In the genomic region with DNA sequence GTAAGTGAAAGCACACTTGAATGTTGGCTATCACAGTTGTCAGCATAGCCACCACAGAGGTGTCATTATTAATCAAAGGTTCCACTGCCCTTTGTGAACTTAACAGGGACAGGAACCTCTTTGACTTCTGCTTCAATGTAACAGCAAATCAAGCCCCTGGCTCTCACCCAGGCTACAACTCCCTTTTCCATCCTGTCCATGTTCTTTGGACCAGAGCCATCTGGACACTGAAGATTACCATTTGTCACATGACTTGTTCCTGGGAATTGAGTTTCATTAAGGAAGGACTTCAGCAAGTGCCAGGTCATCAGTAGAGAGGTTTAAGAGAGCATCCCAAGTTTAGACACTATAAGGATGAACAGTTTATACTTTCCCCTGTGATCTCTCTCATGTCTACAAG, we compare ENCODE assay signal across 11 mouse cellular contexts. TPM values are rescaled to one million over a fixed set of nuclear protein-coding genes. Genes with fewer than 3 reads are reported as not detected.
A peak's percentile ranks its signal among the peaks of the same experiment; 100 is the strongest.
DNase-seq lines count a peak whose midpoint lies in the region; ATAC-seq lines count a peak whose summit lies in the region.
"Had no signal": no experiment of that assay in that cellular context is flagged by ENCODE, and none has a peak within 500 bp of the region (broad histone marks: within the 10 kb centered on the region; RNA-seq: fewer than 3 reads in every experiment).

No protein-coding gene starts in this region.

- no peak overlapping the region for H3K4me3 ChIP-seq in heart, embryonic 11.5 days (ENCODE audit: low read depth, low read length)
- H3K4me3 ChIP-seq in forebrain, embryonic 16.5 days (replicated peaks; ENCODE audit: low read length): no peak overlapping the region
- H3K4me3 ChIP-seq: forebrain, embryonic 15.5 days had no signal

- H3K4me1 ChIP-seq in heart, embryonic 11.5 days (ENCODE audit: control insufficient read depth, insufficient read depth, low read length): peaks cover 17% of the 10 kb centered on the region
- no peaks in the 10 kb centered on the region for H3K4me1 ChIP-seq in forebrain, embryonic 16.5 days (replicated peaks; ENCODE audit: control insufficient read depth, insufficient read depth, low read length)
- H3K4me1 ChIP-seq: forebrain, embryonic 15.5 days had no signal

- no peaks in the 10 kb centered on the region for H3K36me3 ChIP-seq in heart, embryonic 11.5 days (ENCODE audit: control insufficient read depth, insufficient read depth, low read length)
- no peaks in the 10 kb centered on the region for H3K36me3 ChIP-seq in forebrain, embryonic 16.5 days (ENCODE audit: control insufficient read depth, insufficient read depth)
- H3K36me3 ChIP-seq: forebrain, embryonic 15.5 days had no signal

- H3K27me3 ChIP-seq in heart, embryonic 11.5 days (ENCODE audit: control insufficient read depth, insufficient read depth, low read length): no peaks in the 10 kb centered on the region
- H3K27me3 ChIP-seq in forebrain, embryonic 16.5 days (replicated peaks; ENCODE audit: control insufficient read depth, insufficient read depth, low read length): no peaks in the 10 kb centered on the region
- H3K27me3 ChIP-seq: forebrain, embryonic 15.5 days had no signal

- H3K9ac ChIP-seq in heart, embryonic 11.5 days (ENCODE audit: low read depth, low read length): no peak overlapping the region
- no peak overlapping the region for H3K9ac ChIP-seq in forebrain, embryonic 16.5 days (replicated peaks; ENCODE audit: low read depth, low read length)
- H3K9ac ChIP-seq: forebrain, embryonic 15.5 days had no signal

- peak; percentile 70 to 90 for DNase-seq in heart, adult 18-20 months
- DNase-seq in adrenal gland, postnatal 10 days: peak; percentile 47
- DNase-seq in heart, adult 8-10 months (ENCODE audit: low spot score): peak; percentile 88
- peak; percentile 38 to 58 for DNase-seq in kidney, postnatal 4 days
- DNase-seq in retina, embryonic 14.5 days (ENCODE audit: low spot score): no peak
- no peak for DNase-seq in frontal cortex, adult 2 months (ENCODE audit: extremely low spot score in 1 of 2, low spot score in 1 of 2)

- H3K4me2 ChIP-seq in heart, embryonic 11.5 days: no peak overlapping the region
- H3K4me2 ChIP-seq in forebrain, embryonic 16.5 days (ENCODE audit: low read length): no peak overlapping the region
- H3K4me2 ChIP-seq: forebrain, embryonic 15.5 days had no signal

- H3K9me3 ChIP-seq in heart, embryonic 11.5 days (replicated peaks; ENCODE audit: control insufficient read depth, low read length): no peaks in the 10 kb centered on the region
- H3K9me3 ChIP-seq in forebrain, embryonic 16.5 days (ENCODE audit: control insufficient read depth, low read length): no peaks in the 10 kb centered on the region
- H3K9me3 ChIP-seq: forebrain, embryonic 15.5 days had no signal

- no peak overlapping the region for H3K27ac ChIP-seq in heart, embryonic 11.5 days (ENCODE audit: low read depth, low read length)
- no peak overlapping the region for H3K27ac ChIP-seq in forebrain, embryonic 16.5 days (ENCODE audit: low read length)
- H3K27ac ChIP-seq: forebrain, embryonic 15.5 days had no signal

- ATAC-seq in heart, embryonic 11.5 days (replicated peaks; ENCODE audit: insufficient number of reproducible peaks, low FRiP score, low TSS enrichment): no peak
- ATAC-seq in forebrain, embryonic 16.5 days: no peak
- ATAC-seq: activated CD4-positive, CD25-positive, alpha-beta regulatory T cell, adult 4 months; forebrain, embryonic 15.5 days had no signal

RNA-seq across cellular contexts. Expression of a gene that starts 44.5 kb away (rescaled TPM):
- total RNA-seq in heart, adult 18-20 months (2021): 1 to 10 TPM; 2.7 to 3.8 TPM
- polyA plus RNA-seq in heart, embryonic 11.5 days (2014; fragmentation: Nextera tagmentation; extraction: Ambion mirVana): 1.3 and 1.7 TPM in 2 replicates
- 1 to 10 TPM; 3.8 to 6.1 TPM for total RNA-seq in adrenal gland, postnatal 10 days (2021)
- 10 to 100 TPM in 3 of 4 experiments, 1 to 10 TPM in 1; 3.0 to 20.4 (median 14.1) TPM for total RNA-seq in heart, adult 8-10 months (2022)
- 3.6 and 6.2 TPM in 2 replicates for polyA plus RNA-seq in forebrain, embryonic 16.5 days (2015; fragmentation: Nextera tagmentation; extraction: Ambion mirVana)
- polyA plus RNA-seq in frontal cortex, adult 2 months (2012; rRNA removed): 3.3 and 3.5 TPM in 2 replicates
- total RNA-seq: neutrophil, adult 5-6 weeks had no signal

Comparison
In these comparisons a context has a peak if more than half of its experiments do, and no peak if none do; other contexts are left out.
1. DNase-seq: peak in heart, adult 18-20 months (2 of 2), adrenal gland, postnatal 10 days (single experiment), heart, adult 8-10 months (single experiment) and kidney, postnatal 4 days (2 of 2); none in retina, embryonic 14.5 days (single experiment) and frontal cortex, adult 2 months (0 of 2).